Mouse (Mus musculus) Muller cell, postnatal 12 days (primary cell): ENCODE data around the gene Irak4.

ENCODE experiments used
- DNase-seq: peaks from one replicate; pipeline ENCODE4 v3.0.0-alpha.2; 2015; ENCODE audit errors: inconsistent ontology term

Gene Irak4

GRCm38 (mm10) chr15:94620909-94621308, 77.5 kb downstream of the Irak4 start:
- no peak for DNase-seq

- DNase-seq = no peak
These were observed 85.0 kb downstream of the Irak4 start for GRCm38 (mm10) chr15:94628463-94628829.

GRCm38 (mm10) chr15:94628830-94629601, 85.6 kb downstream of the Irak4 start, which contains the start of gene Tmem117:
Gene Tmem117 (plus strand): TSS chr15:94629232.
- peak; percentile 60 for DNase-seq

GRCm38 (mm10) chr15:94630553-94630952, 87.1 kb downstream of the Irak4 start:
- no peak for DNase-seq
